Mouse (Mus musculus): ENCODE measurements around the gene Rhbdf1. TPM values are rescaled to one million over a fixed set of nuclear protein-coding genes. Genes with fewer than 3 reads are reported as not detected.
A peak's percentile ranks its signal among the peaks of the same experiment; 100 is the strongest.

Gene Rhbdf1
- total and polyA plus RNA-seq, 3 experiments: 2.9 to 14.3 TPM; not detected in 1

GRCm38 (mm10) chr11:32218501-32219050 is 3.5 kb downstream of the Rhbdf1 start:
- Histone ChIP-seq H3K36me3 (ENCODE audit: control insufficient read depth in 1 of 2, insufficient read depth in 2 of 2, low read length in 2 of 2) (no peaks in the 10 kb centered on the region), H3K4me1 (ENCODE audit: control insufficient read depth in 1 of 2, insufficient read depth in 2 of 2, low read length in 2 of 2) (peaks cover 0 to 4% of the 10 kb centered on the region in 2 experiments; a peak in 1 of 4 replicates), H3K27ac (ENCODE audit: control insufficient read depth, low read depth, low read length) (no peak overlapping the region), H3K79me2 (ENCODE audit: control insufficient read depth, insufficient read depth, low read length, poor library complexity) (peaks cover 3% of the 10 kb centered on the region; the same call in 1 of the 2 replicates), H3K9me3 (replicated peaks; ENCODE audit: insufficient read depth, low read length) (no peaks in the 10 kb centered on the region), H3K9ac (ENCODE audit: control insufficient read depth, low read depth, low read length, poor library complexity, severe bottlenecking) (no peak overlapping the region), H3K4me3 (ENCODE audit: control insufficient read depth in 1 of 2, insufficient read depth in 1 of 2, low read depth in 2 of 2, low read length in 2 of 2) (no peak overlapping the region), H3K27me3 (ENCODE audit: control insufficient read depth in 1 of 2, insufficient read depth in 2 of 2, low read length in 2 of 2) (peaks cover 10 to 13% of the 10 kb centered on the region in 2 experiments)
- DNase-seq (ENCODE audit: low read depth, low spot score): no peak
- TF ChIP-seq E2F4 (IDR thresholded peaks at IDR 0.05; ENCODE audit: borderline replicate concordance, low read depth, low read length): no peak
- no peak for TF ChIP-seq USF2 (IDR thresholded peaks at IDR 0.05; ENCODE audit: borderline replicate concordance in 1 of 2, insufficient read depth in 1 of 2, low read depth in 1 of 2, low read length in 2 of 2)
- TF ChIP-seq CTCF (IDR thresholded peaks at IDR 0.05 in 2 of 3, conservative IDR thresholded peaks at IDR 0.05 in 1 of 3; ENCODE audit: control insufficient read depth in 1 of 3, insufficient read depth in 1 of 3, low read depth in 2 of 3, low read length in 3 of 3, poor library complexity in 1 of 3, severe bottlenecking in 1 of 3): no peak

- H3K79me2 ChIP-seq (ENCODE audit: control insufficient read depth, insufficient read depth, low read length, poor library complexity): peaks cover 3% of the 10 kb centered on the region; the same call in 1 of the 2 replicates
- no peaks in the 10 kb centered on the region for H3K4me1 ChIP-seq (ENCODE audit: control insufficient read depth in 1 of 2, insufficient read depth in 2 of 2, low read length in 2 of 2)
- H3K4me3 ChIP-seq (ENCODE audit: control insufficient read depth in 1 of 2, insufficient read depth in 1 of 2, low read depth in 2 of 2, low read length in 2 of 2): no peak overlapping the region
- no peaks in the 10 kb centered on the region for H3K9me3 ChIP-seq (replicated peaks; ENCODE audit: insufficient read depth, low read length)
- peaks cover 6% of the 10 kb centered on the region in 2 experiments for H3K27me3 ChIP-seq (ENCODE audit: control insufficient read depth in 1 of 2, insufficient read depth in 2 of 2, low read length in 2 of 2)
- no peaks in the 10 kb centered on the region for H3K36me3 ChIP-seq (ENCODE audit: control insufficient read depth in 1 of 2, insufficient read depth in 2 of 2, low read length in 2 of 2)
- H3K27ac ChIP-seq (ENCODE audit: control insufficient read depth, low read depth, low read length): no peak overlapping the region
- no peak for TF ChIP-seq MXI1 (IDR thresholded peaks at IDR 0.05; ENCODE audit: low read depth, low read length)
- no peak for TF ChIP-seq KAT2A (conservative IDR thresholded peaks at IDR 0.05; ENCODE audit: low read depth, low read length)
- peak in 2 of 3 experiments; percentile 16 to 55; a peak in 4 of 6 replicates for TF ChIP-seq CTCF (IDR thresholded peaks at IDR 0.05 in 2 of 3, conservative IDR thresholded peaks at IDR 0.05 in 1 of 3; ENCODE audit: control insufficient read depth in 1 of 3, insufficient read depth in 1 of 3, low read depth in 2 of 3, low read length in 3 of 3, poor library complexity in 1 of 3, severe bottlenecking in 1 of 3)
- TF ChIP-seq ZC3H11A (IDR thresholded peaks at IDR 0.05; ENCODE audit: low read depth, low read length): peak; percentile 56
- TF ChIP-seq SMC3 (IDR thresholded peaks at IDR 0.05; ENCODE audit: low read depth, low read length): peak; percentile 63
- peak; percentile 51 for TF ChIP-seq RAD21 (IDR thresholded peaks at IDR 0.05; ENCODE audit: low read depth, low read length)
- no peak for TF ChIP-seq ZNF384 (IDR thresholded peaks at IDR 0.05; ENCODE audit: low read depth, low read length)
- DNase-seq (ENCODE audit: low read depth, low spot score): no peak
- no peak overlapping the region for H3K9ac ChIP-seq (ENCODE audit: control insufficient read depth, low read depth, low read length, poor library complexity, severe bottlenecking)
Observed at GRCm38 (mm10) chr11:32216851-32217250, 5.2 kb downstream of the Rhbdf1 start.

GRCm38 (mm10) chr11:32215372-32216162 is 6.5 kb downstream of the Rhbdf1 start:
- no peak overlapping the region for H3K27ac ChIP-seq (ENCODE audit: control insufficient read depth, low read depth, low read length)
- no peak overlapping the region for H3K9ac ChIP-seq (ENCODE audit: control insufficient read depth, low read depth, low read length, poor library complexity, severe bottlenecking)
- no peaks in the 10 kb centered on the region for H3K9me3 ChIP-seq (replicated peaks; ENCODE audit: insufficient read depth, low read length)
- no peaks in the 10 kb centered on the region for H3K4me1 ChIP-seq (ENCODE audit: control insufficient read depth in 1 of 2, insufficient read depth in 2 of 2, low read length in 2 of 2)
- H3K36me3 ChIP-seq (ENCODE audit: control insufficient read depth in 1 of 2, insufficient read depth in 2 of 2, low read length in 2 of 2): no peaks in the 10 kb centered on the region
- no peak for DNase-seq (ENCODE audit: low read depth, low spot score)
- no peak overlapping the region for H3K4me3 ChIP-seq (ENCODE audit: control insufficient read depth in 1 of 2, insufficient read depth in 1 of 2, low read depth in 2 of 2, low read length in 2 of 2)
- no peak for TF ChIP-seq TBP (IDR thresholded peaks at IDR 0.05; ENCODE audit: low read depth, low read length)
- TF ChIP-seq SMC3 (IDR thresholded peaks at IDR 0.05; ENCODE audit: low read depth, low read length): no peak
- no peak for TF ChIP-seq USF1 (IDR thresholded peaks at IDR 0.05; ENCODE audit: low read depth, low read length)
- TF ChIP-seq E2F4 (IDR thresholded peaks at IDR 0.05; ENCODE audit: borderline replicate concordance, low read depth, low read length): no peak
- no peak for TF ChIP-seq BHLHE40 (IDR thresholded peaks at IDR 0.05; ENCODE audit: borderline replicate concordance, low read depth, low read length)
- no peak for TF ChIP-seq EP300 (IDR thresholded peaks at IDR 0.05; ENCODE audit: low read depth in 1 of 2, low read length in 2 of 2)
- TF ChIP-seq MXI1 (IDR thresholded peaks at IDR 0.05; ENCODE audit: low read depth, low read length): no peak
- no peak for TF ChIP-seq CTCF (IDR thresholded peaks at IDR 0.05 in 2 of 3, conservative IDR thresholded peaks at IDR 0.05 in 1 of 3; ENCODE audit: control insufficient read depth in 1 of 3, insufficient read depth in 1 of 3, low read depth in 2 of 3, low read length in 3 of 3, poor library complexity in 1 of 3, severe bottlenecking in 1 of 3)
- no peak for TF ChIP-seq POLR2AphosphoS5 (IDR thresholded peaks at IDR 0.05; ENCODE audit: borderline replicate concordance, low read depth, low read length)
- TF ChIP-seq SIN3A (IDR thresholded peaks at IDR 0.05; ENCODE audit: low read length): no peak
- no peak for TF ChIP-seq RCOR1 (IDR thresholded peaks at IDR 0.05; ENCODE audit: low read depth, low read length)
- no peak for TF ChIP-seq ZMIZ1 (IDR thresholded peaks at IDR 0.05; ENCODE audit: low read depth, low read length)
- no peak for TF ChIP-seq MAZ (IDR thresholded peaks at IDR 0.05; ENCODE audit: low read depth, low read length)
- no peak for TF ChIP-seq POLR2AphosphoS2 (IDR thresholded peaks at IDR 0.05; ENCODE audit: low read length)
- no peak for TF ChIP-seq MYC (IDR thresholded peaks at IDR 0.05; ENCODE audit: low read depth, low read length)
- no peak for TF ChIP-seq MAX (IDR thresholded peaks at IDR 0.05; ENCODE audit: low read length)
- TF ChIP-seq ELF1 (IDR thresholded peaks at IDR 0.05; ENCODE audit: low read depth, low read length): no peak
- TF ChIP-seq RAD21 (IDR thresholded peaks at IDR 0.05; ENCODE audit: low read depth, low read length): no peak
- no peaks in the 10 kb centered on the region for H3K27me3 ChIP-seq (ENCODE audit: control insufficient read depth in 1 of 2, insufficient read depth in 2 of 2, low read length in 2 of 2)
- no peaks in the 10 kb centered on the region for H3K79me2 ChIP-seq (ENCODE audit: control insufficient read depth, insufficient read depth, low read length, poor library complexity)

Data from MEL (cell line).